Mouse (Mus musculus) kidney, postnatal 4 days (tissue): ENCODE measurements around the gene Helz.

Experiments used
- DNase-seq, 2 experiments: peaks; one replicate each; pipeline ENCODE4 v3.0.0; 2021; ENCODE audit warnings: mixed read lengths in 2 of 2

Gene Helz

GRCm38 (mm10) chr11:107624661-107625060, 76.9 kb downstream of the Helz start:
- no peak for DNase-seq

- no peak for DNase-seq
Measured at GRCm38 (mm10) chr11:107625746-107626145, 78.0 kb downstream of the Helz start.

- peak; percentile 69 to 75 for DNase-seq
Measured at GRCm38 (mm10) chr11:107629504-107629903, 81.8 kb downstream of the Helz start.

- no peak for DNase-seq
Measured at GRCm38 (mm10) chr11:107629951-107630350, 82.2 kb downstream of the Helz start.

GRCm38 (mm10) chr11:107631124-107631523, 83.4 kb downstream of the Helz start:
- DNase-seq: no peak

- no peak for DNase-seq
Measured at GRCm38 (mm10) chr11:107633563-107634146, 85.9 kb downstream of the Helz start.

- DNase-seq: no peak
Measured at GRCm38 (mm10) chr11:107638137-107638536, 90.4 kb downstream of the Helz start.

- DNase-seq: no peak
Measured at GRCm38 (mm10) chr11:107639657-107640056, 91.9 kb downstream of the Helz start.

GRCm38 (mm10) chr11:107644461-107644860, 96.7 kb downstream of the Helz start:
- DNase-seq: no peak

- no peak for DNase-seq
Measured at GRCm38 (mm10) chr11:107647330-107647729, 99.6 kb downstream of the Helz start.

- DNase-seq: no peak
Measured at GRCm38 (mm10) chr11:107648668-107649067, 100.9 kb downstream of the Helz start.

GRCm38 (mm10) chr11:107649458-107649857, 101.7 kb downstream of the Helz start:
- DNase-seq: no peak

GRCm38 (mm10) chr11:107650422-107651051, 102.8 kb downstream of the Helz start:
- DNase-seq: no peak

GRCm38 (mm10) chr11:107651391-107651790, 103.7 kb downstream of the Helz start:
- DNase-seq: peak in 1 of 2 experiments; percentile 29

- no peak for DNase-seq
Measured at GRCm38 (mm10) chr11:107652137-107652536, 104.4 kb downstream of the Helz start.

GRCm38 (mm10) chr11:107655538-107655937, 107.8 kb downstream of the Helz start:
- no peak for DNase-seq

GRCm38 (mm10) chr11:107657117-107657516, 109.4 kb downstream of the Helz start:
- DNase-seq: no peak

- DNase-seq: no peak
Measured at GRCm38 (mm10) chr11:107660452-107660851, 112.7 kb downstream of the Helz start.

- no peak for DNase-seq
Measured at GRCm38 (mm10) chr11:107662666-107663065, 114.9 kb downstream of the Helz start.

- DNase-seq: no peak
Measured at GRCm38 (mm10) chr11:107667542-107667941, 119.8 kb downstream of the Helz start.

- DNase-seq: no peak
Measured at GRCm38 (mm10) chr11:107668223-107668622, 120.5 kb downstream of the Helz start.

- DNase-seq: no peak
Measured at GRCm38 (mm10) chr11:107668977-107669376, 121.2 kb downstream of the Helz start.

- no peak for DNase-seq
Measured at GRCm38 (mm10) chr11:107674006-107674405, 126.3 kb downstream of the Helz start.

- DNase-seq: no peak
Measured at GRCm38 (mm10) chr11:107674601-107675000, 126.9 kb downstream of the Helz start.

- no peak for DNase-seq
Measured at GRCm38 (mm10) chr11:107675246-107675645, 127.5 kb downstream of the Helz start.
